Mouse (Mus musculus) bone marrow macrophage, adult 2 months (primary cell): Measurements from ENCODE around the gene Susd6.

ENCODE experiments used
- CTCF ChIP-seq: IDR thresholded peaks from 2 replicates; pipeline ENCODE4 v1.5.1; 2012; ENCODE audit warnings: low read depth, mild to moderate bottlenecking, low read length, moderate library complexity
- POLR2A ChIP-seq: IDR thresholded peaks from 2 replicates; pipeline ENCODE4 v1.6.1; 2012; ENCODE audit warnings: mild to moderate bottlenecking, low read depth, low read length, borderline replicate concordance

DNA sequence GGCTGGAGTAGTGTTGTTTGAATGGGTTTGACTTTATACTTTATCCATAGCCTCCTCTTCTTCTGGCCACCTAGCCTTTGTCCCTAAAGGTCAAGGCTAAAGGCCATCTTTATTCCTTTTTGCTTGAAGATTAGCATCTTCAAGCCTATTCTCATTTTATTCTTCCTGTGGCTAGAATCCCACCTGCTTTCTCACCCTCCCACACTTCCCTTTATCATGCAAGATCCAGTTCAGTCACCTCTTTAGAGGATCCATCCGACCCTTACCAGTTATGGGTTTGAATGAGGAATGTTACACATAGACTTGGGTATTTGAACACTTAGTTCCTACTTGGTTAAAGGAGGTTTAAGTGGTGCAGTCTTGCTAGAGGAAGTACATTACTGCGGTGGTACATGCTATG lies 48.5 kb downstream of the Susd6 start:
- TF ChIP-seq CTCF (no peak), POLR2A (no peak)
